9 mouse cellular contexts compared by ENCODE assay signal in genomic region chr1:54923366-54924308, GRCm38 (mm10). TPM values are rescaled to one million over a fixed set of nuclear protein-coding genes. Genes with fewer than 3 reads are reported as not detected.
A peak's percentile ranks its signal among the peaks of the same experiment; 100 is the strongest.
DNase-seq lines count a peak whose midpoint lies in the region; ATAC-seq lines count a peak whose summit lies in the region.
"Had no signal": no experiment of that assay in that cellular context is flagged by ENCODE, and none has a peak within 500 bp of the region (broad histone marks: within the 10 kb centered on the region; RNA-seq: fewer than 3 reads in every experiment).

No protein-coding gene starts in this region.

- H3K27me3 ChIP-seq in lung, embryonic 16.5 days (ENCODE audit: control insufficient read depth, insufficient read depth, low read depth, low read length) = no peaks in the 10 kb centered on the region
- peaks cover 44% of the 10 kb centered on the region for H3K27me3 ChIP-seq in liver, embryonic 13.5 days
- H3K27me3 ChIP-seq: limb, embryonic 15.5 days had no signal

- no peak overlapping the region for H3K27ac ChIP-seq in lung, embryonic 16.5 days (ENCODE audit: low read length)
- H3K27ac ChIP-seq in liver, embryonic 13.5 days = no peak overlapping the region
- H3K27ac ChIP-seq: limb, embryonic 15.5 days had no signal

- peaks cover 27% of the 10 kb centered on the region for H3K4me1 ChIP-seq in lung, embryonic 16.5 days (replicated peaks; ENCODE audit: control insufficient read depth, insufficient read depth, low read length)
- peaks cover 43% of the 10 kb centered on the region for H3K4me1 ChIP-seq in liver, embryonic 13.5 days (replicated peaks)

- peak overlapping the region; percentile 97 for H3K4me2 ChIP-seq in lung, embryonic 16.5 days (ENCODE audit: low read depth, low read length)
- peak overlapping the region; percentile 82 for H3K4me2 ChIP-seq in liver, embryonic 13.5 days

- no peak for ATAC-seq in cerebellum, adult (ENCODE audit: insufficient number of reproducible peaks, low FRiP score, low TSS enrichment)
- ATAC-seq in lung, embryonic 16.5 days (ENCODE audit: low read depth) = no peak
- ATAC-seq in liver, embryonic 13.5 days (ENCODE audit: low read depth) = no peak

- no peaks in the 10 kb centered on the region for H3K9me3 ChIP-seq in lung, embryonic 16.5 days (ENCODE audit: control insufficient read depth, low read length)
- H3K9me3 ChIP-seq in liver, embryonic 13.5 days (replicated peaks) = no peaks in the 10 kb centered on the region
- H3K9me3 ChIP-seq: limb, embryonic 15.5 days had no signal

- 66% methylated on average over 6 of the region's 6 CpGs for WGBS in lung, embryonic 16.5 days
- 31% methylated on average over 6 of the region's 6 CpGs for WGBS in liver, embryonic 13.5 days (ENCODE audit: insufficient replicate concordance)

- DNase-seq in cerebellum, adult 9-11 months = peak; percentile 34
- no peak for DNase-seq in lung, postnatal 14 days
- no peak for DNase-seq in liver, embryonic 13.5 days
- DNase-seq in thymus, postnatal 0 days (ENCODE audit: low spot score) = peak; percentile 62
- DNase-seq in cerebellum, adult 18-20 months = no peak
- no peak for DNase-seq in natural killer cell, adult 2 months (ENCODE audit: low spot score in 2 of 2)

- H3K9ac ChIP-seq in lung, embryonic 16.5 days (ENCODE audit: low read length) = no peak overlapping the region
- no peak overlapping the region for H3K9ac ChIP-seq in liver, embryonic 13.5 days
- H3K9ac ChIP-seq: limb, embryonic 15.5 days had no signal

- no peak overlapping the region for H3K4me3 ChIP-seq in lung, embryonic 16.5 days (ENCODE audit: low read length)
- no peak overlapping the region for H3K4me3 ChIP-seq in liver, embryonic 13.5 days (replicated peaks)

- no peaks in the 10 kb centered on the region for H3K36me3 ChIP-seq in lung, embryonic 16.5 days (ENCODE audit: control insufficient read depth, insufficient read depth, low read length)
- no peaks in the 10 kb centered on the region for H3K36me3 ChIP-seq in liver, embryonic 13.5 days
- H3K36me3 ChIP-seq: limb, embryonic 15.5 days had no signal

RNA-seq across cellular contexts. Expression of gene Ankrd44, which starts 2.5 kb away (rescaled TPM):
- 19.5 and 25.6 TPM in 2 replicates for polyA plus RNA-seq in lung, embryonic 16.5 days (2015; fragmentation: Nextera tagmentation; extraction: Ambion mirVana)
- 3.0 and 3.6 TPM in 2 replicates for polyA plus RNA-seq in liver, embryonic 13.5 days (2015; fragmentation: Nextera tagmentation; extraction: Ambion mirVana)
- 34.3 and 42.6 TPM in 2 replicates for polyA plus RNA-seq in thymus, postnatal 0 days (2015; fragmentation: Nextera tagmentation; extraction: Ambion mirVana)

Comparison
In these comparisons a context has a peak if more than half of its experiments do, and no peak if none do; other contexts are left out.
1. DNase-seq: peak in cerebellum, adult 9-11 months (single experiment) and thymus, postnatal 0 days (single experiment); none in lung, postnatal 14 days (single experiment), liver, embryonic 13.5 days (single experiment), cerebellum, adult 18-20 months (0 of 2) and natural killer cell, adult 2 months (0 of 2).